Mouse (Mus musculus) limb, embryonic 14.5 days (tissue): ENCODE results near the gene Ciart. TPM values are rescaled to one million over a fixed set of nuclear protein-coding genes. Genes with fewer than 3 reads are reported as not detected.
"Not testable (repeated sequence)": the region's sequence is repeated elsewhere in the genome, so short reads cannot be mapped to it uniquely, and the experiment has no call there.

Experiments used
- ATAC-seq: fragments of 200-750 bp; cut with Nextera tagmentation; 2 replicates; pipeline ENCODE4 v1.8.0; 2017; ENCODE audit warnings: low read depth, moderate number of reproducible peaks, moderate TSS enrichment; ENCODE audit not compliant: low FRiP score
- DNase-seq: peaks from one replicate; pipeline ENCODE4 v3.0.0-alpha.2; 2015; ENCODE audit warnings: low spot score
- H3K27ac ChIP-seq: fragments of 300-500 bp; sonication (generic); replicated peaks from 2 replicates; pipeline ENCODE4 v1.5.1; 2014; ENCODE audit warnings: low read depth, mild to moderate bottlenecking, low read length, moderate library complexity, mixed read lengths
- H3K27me3 ChIP-seq: fragments of 300-500 bp; sonication (generic); 2 replicates; pipeline ENCODE4 v1.6.1; 2014; ENCODE audit warnings: low read length, mixed read lengths; ENCODE audit not compliant: control insufficient read depth, insufficient read depth
- H3K36me3 ChIP-seq: fragments of 300-500 bp; sonication (generic); 2 replicates; pipeline ENCODE4 v1.6.1; 2014; ENCODE audit warnings: mild to moderate bottlenecking, low read length, moderate library complexity, mixed read lengths; ENCODE audit not compliant: control insufficient read depth, insufficient read depth
- H3K4me1 ChIP-seq: fragments of 300-500 bp; sonication (generic); 2 replicates; pipeline ENCODE4 v1.6.1; 2014; ENCODE audit warnings: antibody characterized with exemption, low read length, mixed read lengths; ENCODE audit not compliant: control insufficient read depth, insufficient read depth
- H3K4me2 ChIP-seq: fragments of 300-500 bp; sonication (generic); replicated peaks from 2 replicates; pipeline ENCODE4 v1.6.1; 2014; ENCODE audit warnings: low read depth, mild to moderate bottlenecking, low read length, moderate library complexity; ENCODE audit not compliant: severe bottlenecking
- H3K4me3 ChIP-seq: fragments of 300-500 bp; sonication (generic); replicated peaks from 2 replicates; pipeline ENCODE4 v1.5.1; 2014; ENCODE audit warnings: low read length
- H3K9ac ChIP-seq: fragments of 300-500 bp; sonication (generic); 2 replicates; pipeline ENCODE4 v1.6.1; 2014; ENCODE audit warnings: mild to moderate bottlenecking, low read depth, low read length, moderate library complexity; ENCODE audit not compliant: severe bottlenecking
- H3K9me3 ChIP-seq: fragments of 300-500 bp; sonication (generic); 2 replicates; pipeline ENCODE4 v1.6.1; 2016; ENCODE audit warnings: low read length; ENCODE audit not compliant: control insufficient read depth
- POLR2A ChIP-seq: fragments of 200-500 bp; IDR thresholded peaks from 2 replicates; pipeline ENCODE4 v1.8.0; 2012; ENCODE audit warnings: inconsistent platforms, mild to moderate bottlenecking, moderate library complexity, borderline replicate concordance; ENCODE audit not compliant: insufficient read depth, insufficient read length; ENCODE audit errors: extremely low read depth
- WGBS: fragments of 180-500 bp; shearing (Covaris S2); extraction: QIAGEN DNeasy Blood & Tissue Kit; methylation state at CpG from one replicate; pipeline ENCODE4 v1.1.7; 2014; 5-methylcytosine and 5-hydroxymethylcytosine counted together
- polyA plus RNA-seq, 2 experiments: library from polyadenylated mRNA; depleted of rRNA in 1 of 2; stranded (reverse) in 1 of 2; unstranded in 1 of 2; fragments of >200 nt; fragmentation: Nextera tagmentation in 1 of 2; extraction: Ambion mirVana in 1 of 2; gene quantifications; 2 replicates each; pipeline versions ENCODE4 v1.2.1 to v1.2.3; 2012 to 2014

The Ciart gene
- polyA plus RNA-seq, 2 experiments = 4.4 to 8.4 TPM

GRCm38 (mm10) chr3:95861796-95862195, 20.3 kb downstream of the Ciart start:
- H3K4me2 ChIP-seq = no peak overlapping the region
- H3K9me3 ChIP-seq = no peaks in the 10 kb centered on the region
- H3K27ac ChIP-seq = no peak overlapping the region
- ATAC-seq (peak; percentile 72; the same call in 1 of the 2 replicates), DNase-seq (peak; percentile 84)
- TF ChIP-seq POLR2A = no peak
- 34% methylated on average over 2 of the region's 2 CpGs for WGBS
- no peak overlapping the region for H3K4me3 ChIP-seq
- H3K4me1 ChIP-seq = no peaks in the 10 kb centered on the region
- H3K9ac ChIP-seq = no peak overlapping the region
- peaks cover 28% of the 10 kb centered on the region for H3K36me3 ChIP-seq
- no peaks in the 10 kb centered on the region for H3K27me3 ChIP-seq

DNA sequence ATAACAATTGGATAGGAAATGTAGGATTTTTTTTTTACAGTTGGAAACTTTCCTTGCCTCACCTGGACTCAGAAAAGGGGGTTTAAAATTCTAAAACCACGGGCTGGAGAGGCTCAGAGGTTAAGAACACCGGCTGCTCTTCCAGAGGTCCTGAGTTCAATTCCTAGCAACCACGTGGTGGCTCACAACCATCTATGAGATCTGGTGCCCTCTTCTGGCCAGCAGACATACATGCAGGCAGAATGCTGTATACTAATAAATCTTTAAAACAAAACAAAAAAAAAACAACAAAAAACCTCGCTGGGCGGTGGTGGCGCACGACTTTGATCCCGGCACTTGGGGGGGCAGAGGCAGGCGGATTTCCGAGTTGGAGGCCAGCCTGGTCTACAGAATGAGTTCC, 20.8 kb downstream of the Ciart start:
- no peaks in the 10 kb centered on the region for H3K9me3 ChIP-seq
- no peaks in the 10 kb centered on the region for H3K4me1 ChIP-seq
- H3K9ac ChIP-seq = no peak overlapping the region
- no peaks in the 10 kb centered on the region for H3K27me3 ChIP-seq
- H3K36me3 ChIP-seq = peaks cover 25% of the 10 kb centered on the region
- no peak overlapping the region for H3K27ac ChIP-seq
- no peak overlapping the region for H3K4me2 ChIP-seq
- DNase-seq = no peak
- no peak for TF ChIP-seq POLR2A
- ATAC-seq = no peak
- WGBS = 80% methylated on average over 10 of the region's 10 CpGs
- H3K4me3 ChIP-seq = no peak overlapping the region

DNA sequence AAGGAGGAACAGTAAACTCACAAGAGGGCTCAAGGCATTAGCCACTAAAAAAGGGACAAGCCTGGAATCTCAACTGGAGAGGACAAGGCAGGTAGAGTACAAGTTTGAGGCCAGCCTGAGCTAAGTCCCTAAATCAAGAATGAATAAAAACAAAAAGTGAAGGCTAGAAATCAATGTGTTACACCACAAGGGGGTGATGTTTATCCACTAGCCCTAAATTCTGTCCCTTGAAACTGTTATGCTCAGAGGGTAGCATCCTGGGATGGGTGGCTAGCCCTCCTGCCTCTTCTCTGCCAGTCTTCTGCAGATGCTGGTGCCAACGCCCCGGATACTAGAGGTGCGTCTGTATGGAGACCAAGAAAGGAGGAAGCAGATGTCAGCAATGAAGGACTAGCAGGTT, 21.7 kb downstream of the Ciart start:
- Histone ChIP-seq H3K9me3 (no peaks in the 10 kb centered on the region), H3K4me3 (no peak overlapping the region), H3K9ac (no peak overlapping the region), H3K4me1 (no peaks in the 10 kb centered on the region), H3K4me2 (no peak overlapping the region), H3K27me3 (no peaks in the 10 kb centered on the region), H3K36me3 (peaks cover 23% of the 10 kb centered on the region), H3K27ac (no peak overlapping the region)
- ATAC-seq (no peak), DNase-seq (no peak)
- no peak for TF ChIP-seq POLR2A
- 90% methylated on average over 3 of the region's 3 CpGs for WGBS

GRCm38 (mm10) chr3:95858278-95858677, 23.8 kb downstream of the Ciart start:
- WGBS = 78% methylated on average over 3 of the region's 3 CpGs
- not testable (repeated sequence) for H3K4me3 ChIP-seq, H3K4me1 ChIP-seq, H3K4me2 ChIP-seq, H3K9me3 ChIP-seq, H3K27me3 ChIP-seq, H3K27ac ChIP-seq, DNase-seq, ATAC-seq, H3K9ac ChIP-seq
- peaks cover 12% of the 10 kb centered on the region for H3K36me3 ChIP-seq

GRCm38 (mm10) chr3:95857050-95857449, 25.0 kb downstream of the Ciart start:
- H3K9ac ChIP-seq, H3K4me2 ChIP-seq, H3K9me3 ChIP-seq, H3K27me3 ChIP-seq, ATAC-seq, H3K4me1 ChIP-seq, DNase-seq, H3K27ac ChIP-seq, H3K4me3 ChIP-seq: not testable (repeated sequence)
- peaks cover 20% of the 10 kb centered on the region for H3K36me3 ChIP-seq
- 86% methylated on average over 1 of the region's 1 CpGs for WGBS

DNA sequence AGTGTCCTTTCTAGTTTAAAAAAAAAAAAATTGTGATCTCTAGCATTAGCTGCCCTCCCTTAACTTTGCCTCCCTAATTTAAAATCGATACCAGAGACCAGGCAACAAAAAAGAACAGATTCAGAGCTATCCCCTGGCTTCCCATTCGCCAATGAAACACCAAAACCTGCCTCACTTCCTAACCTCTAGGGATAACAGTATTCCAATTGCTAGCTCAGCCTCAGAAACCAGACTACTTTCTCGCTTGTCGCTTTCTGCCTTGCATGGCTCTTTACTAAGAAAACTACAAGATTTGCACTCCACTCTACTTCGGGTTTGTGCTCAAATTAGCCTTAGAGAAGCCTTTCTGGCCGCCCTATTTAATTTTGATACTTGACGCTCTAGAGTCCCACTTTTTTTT, 25.9 kb downstream of the Ciart start:
- H3K27me3 ChIP-seq = no peaks in the 10 kb centered on the region
- peak overlapping the region; percentile 87 for H3K4me3 ChIP-seq
- no peaks in the 10 kb centered on the region for H3K9me3 ChIP-seq
- peak overlapping the region; percentile 79 for H3K27ac ChIP-seq
- H3K9ac ChIP-seq = peak overlapping the region; percentile 81
- ATAC-seq = 0 out of 2 replicates have a peak, but pooled peaks have one; percentile 14
- TF ChIP-seq POLR2A = no peak
- DNase-seq = no peak
- H3K36me3 ChIP-seq = peaks cover 25% of the 10 kb centered on the region
- peak overlapping the region; percentile 65 for H3K4me2 ChIP-seq
- peaks cover 7% of the 10 kb centered on the region for H3K4me1 ChIP-seq
- 22% methylated on average over 7 of the region's 7 CpGs for WGBS
